Mouse (Mus musculus) ovary, adult 18-20 months (tissue): Measurements from ENCODE around the gene Evx2.

Experiments
- DNase-seq: peaks from one replicate; pipeline ENCODE4 v3.0.0; 2022; ENCODE audit warnings: low spot score, mixed read lengths

Gene Evx2

DNA sequence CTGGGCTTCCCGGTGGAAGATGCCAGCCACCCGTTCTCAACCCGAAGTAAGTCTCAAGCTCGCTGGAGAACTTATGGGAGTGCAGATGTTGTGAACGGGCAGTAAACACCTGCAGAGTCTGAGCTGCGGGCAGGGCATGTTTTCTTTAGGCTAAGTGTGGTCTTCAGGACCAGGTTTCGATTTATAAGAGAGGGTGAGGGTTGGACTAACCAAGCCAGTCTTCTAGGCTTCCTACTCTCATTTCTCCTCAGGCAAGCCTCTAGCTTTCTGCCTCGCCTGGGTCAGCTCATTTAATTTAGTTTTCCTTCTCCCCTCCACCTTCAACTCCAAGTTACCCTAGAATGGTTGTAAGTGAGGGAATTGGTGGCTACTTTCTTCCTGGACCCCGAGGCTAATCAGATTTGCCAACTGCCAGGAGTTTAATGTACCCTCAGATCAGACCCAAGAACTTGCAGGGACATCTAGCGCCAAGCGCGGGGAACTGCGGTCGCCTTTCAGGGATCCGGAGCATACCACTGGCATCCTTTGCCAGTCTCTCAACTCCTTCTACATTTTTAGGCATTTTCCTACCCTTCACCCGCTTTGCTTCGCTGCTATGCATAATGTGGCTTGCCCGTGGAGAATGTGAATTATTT is 4.1 kb upstream of the Evx2 start:
- no peak for DNase-seq

DNA sequence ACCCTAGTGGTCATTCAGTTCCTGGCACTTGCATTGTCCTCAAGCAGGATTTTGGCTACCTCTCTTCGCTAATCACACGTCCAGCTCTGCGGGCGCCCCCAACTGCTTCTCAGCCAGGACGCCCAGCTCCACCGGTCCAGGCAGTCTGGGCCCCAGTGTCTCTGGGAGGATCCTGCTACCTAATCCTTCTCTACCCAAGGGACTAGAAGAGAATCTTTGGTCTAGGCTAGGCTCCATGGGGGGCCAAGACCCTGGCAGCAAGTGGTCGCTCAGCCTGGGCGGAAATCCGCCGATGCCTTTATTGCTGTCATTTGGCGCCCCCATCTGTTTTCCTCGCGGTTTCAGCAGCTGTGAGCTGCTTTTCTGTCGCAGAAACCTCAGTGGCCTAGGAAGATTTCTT is 2.3 kb upstream of the Evx2 start:
- DNase-seq = no peak

DNA sequence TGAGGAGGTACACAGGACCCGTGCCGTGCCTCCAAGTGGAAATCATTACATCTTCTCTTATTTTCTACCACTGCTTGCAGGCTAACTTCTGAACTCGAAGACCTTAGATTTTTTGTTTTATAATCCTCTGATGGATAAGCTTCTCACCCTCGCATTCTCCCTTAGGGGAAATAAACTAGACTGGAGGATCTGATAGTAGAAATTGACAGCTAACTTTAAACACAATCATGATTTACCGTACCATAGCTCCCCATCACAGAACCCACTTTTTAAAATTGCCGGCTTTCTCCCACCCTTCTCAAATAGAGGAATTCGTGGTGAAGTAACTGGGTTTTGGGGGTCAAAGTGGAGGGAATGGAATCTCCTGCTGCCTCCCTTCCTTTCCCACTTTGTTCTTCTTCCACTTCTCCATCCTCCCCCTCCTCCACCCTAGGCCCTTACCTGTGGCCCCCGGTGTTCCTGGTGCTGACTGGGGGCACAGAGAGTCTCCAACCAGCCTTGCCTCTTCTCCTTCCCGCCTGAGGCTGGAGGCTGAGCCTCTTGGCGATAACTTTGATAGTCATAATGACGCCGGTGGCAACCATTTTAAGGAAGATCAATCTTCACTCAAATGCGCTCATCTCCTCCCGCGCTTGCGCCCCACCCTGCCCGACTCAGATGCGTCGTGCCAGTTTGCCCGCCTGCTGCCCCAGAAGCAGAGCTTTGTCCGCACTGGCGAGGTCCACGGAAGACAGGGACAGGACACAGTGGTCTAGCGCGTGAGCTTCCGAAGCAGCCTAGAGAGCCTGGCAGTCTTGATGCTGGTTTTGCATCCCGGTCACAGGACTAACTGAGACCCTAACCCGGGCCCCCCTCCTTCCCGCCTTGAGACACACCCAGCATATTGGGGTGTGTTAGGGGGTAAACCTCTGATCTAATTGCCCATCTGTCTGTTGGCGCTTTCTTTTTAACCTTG is 1.3 kb upstream of the Evx2 start:
- DNase-seq = no peak

DNA sequence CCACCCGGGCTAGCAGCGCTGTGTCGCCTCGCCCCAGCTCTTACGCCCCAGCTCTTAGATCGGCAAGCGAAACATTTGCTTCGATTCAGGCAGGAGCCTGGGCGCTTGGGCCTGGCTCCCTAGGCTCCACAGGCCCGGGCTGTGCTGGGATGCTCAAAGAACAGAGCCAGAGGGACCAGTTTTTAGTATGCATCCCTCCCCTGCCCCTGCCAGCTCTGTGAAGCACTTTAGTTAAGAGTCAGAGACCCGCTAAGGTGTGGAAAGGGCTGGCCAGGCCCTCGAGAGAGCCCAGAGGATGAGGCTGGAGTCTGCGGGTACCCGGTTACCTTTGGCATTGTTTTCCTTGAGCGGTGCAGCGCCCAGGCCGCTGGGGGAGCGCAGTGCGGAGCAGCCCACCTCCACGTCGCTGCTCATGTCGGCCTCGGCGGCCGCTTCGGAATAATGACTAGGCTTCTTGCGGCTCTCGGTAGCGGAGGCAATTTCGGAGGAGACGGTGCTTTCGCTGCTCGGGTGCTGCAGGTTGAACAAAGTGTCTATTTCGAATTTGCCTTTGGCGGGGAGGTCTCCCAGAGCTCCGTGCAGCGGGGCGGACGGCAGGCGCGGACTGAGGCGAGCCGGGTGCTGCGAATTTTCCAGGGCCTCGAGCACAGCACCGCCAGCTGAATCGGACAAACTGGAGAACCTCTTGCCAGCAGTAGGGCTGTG is 538 bp downstream of the Evx2 start:
- DNase-seq = no peak

DNA sequence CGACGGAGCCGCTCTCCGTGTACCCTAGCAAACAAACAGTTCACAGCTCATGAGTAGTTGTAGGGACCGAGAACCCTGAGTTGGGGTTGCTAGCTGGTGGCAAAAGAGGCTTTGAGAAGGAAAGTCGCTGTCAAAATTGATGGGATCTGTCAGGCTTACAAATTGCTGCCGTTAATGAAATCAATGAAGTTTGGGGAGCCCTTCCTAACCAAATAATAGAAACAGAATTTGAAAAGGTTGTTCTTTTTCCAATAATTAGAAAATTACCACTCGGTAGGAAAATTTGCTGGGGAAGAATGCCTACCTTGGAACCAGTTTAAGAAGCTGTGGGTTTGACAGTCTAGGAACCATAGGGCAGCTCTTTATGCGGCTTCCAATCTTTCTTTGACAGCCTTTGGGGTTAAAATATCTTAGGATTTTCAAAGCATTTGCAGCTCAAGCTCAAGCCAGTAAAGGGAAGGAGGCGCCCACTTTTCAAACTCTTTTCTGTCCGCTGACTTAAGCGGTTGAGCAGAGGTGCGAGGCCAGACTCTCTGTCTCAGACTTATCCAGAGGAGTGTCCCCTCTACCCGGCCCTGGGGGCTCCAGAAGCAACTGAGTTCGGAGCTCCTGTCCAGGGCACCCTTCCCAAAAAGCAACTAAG is 1.2 kb downstream of the Evx2 start:
- no peak for DNase-seq

DNA sequence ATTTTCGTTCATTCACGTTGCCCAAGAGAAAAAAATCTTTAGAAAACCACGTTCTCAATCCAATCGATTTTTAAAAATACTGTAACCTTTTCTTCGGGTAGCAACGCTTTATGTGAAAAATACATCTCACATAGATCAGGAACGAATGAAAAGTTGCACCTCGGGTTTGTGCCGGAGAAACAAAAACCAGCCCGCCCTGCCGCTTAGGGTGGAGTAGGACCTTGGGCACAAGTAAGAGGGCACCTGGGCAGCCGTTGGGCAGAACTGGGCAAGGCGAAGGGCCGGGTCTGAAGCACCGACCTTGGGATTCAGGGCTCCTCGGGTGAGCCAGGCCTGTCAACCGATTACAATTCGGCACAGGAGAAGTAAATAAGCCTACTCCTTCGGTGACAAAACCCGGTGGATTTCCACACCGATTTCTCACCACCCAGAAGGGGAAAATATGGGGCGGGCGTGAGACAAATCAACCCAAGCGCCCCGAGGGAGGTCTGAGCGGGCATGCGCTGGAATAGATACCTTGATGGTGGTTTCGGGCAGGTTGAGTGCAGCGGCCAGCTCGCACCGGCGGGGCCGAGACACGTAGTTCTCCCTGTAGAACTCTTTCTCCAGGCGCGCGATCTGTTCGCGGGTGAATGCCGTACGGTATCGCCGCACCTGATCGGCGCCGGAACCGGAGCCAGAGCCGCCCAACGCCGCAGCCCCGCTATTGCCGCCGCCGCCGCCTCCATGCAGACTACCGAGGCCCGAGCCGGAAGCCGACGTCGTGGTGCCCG is 1.9 kb downstream of the Evx2 start:
- DNase-seq = no peak

DNA sequence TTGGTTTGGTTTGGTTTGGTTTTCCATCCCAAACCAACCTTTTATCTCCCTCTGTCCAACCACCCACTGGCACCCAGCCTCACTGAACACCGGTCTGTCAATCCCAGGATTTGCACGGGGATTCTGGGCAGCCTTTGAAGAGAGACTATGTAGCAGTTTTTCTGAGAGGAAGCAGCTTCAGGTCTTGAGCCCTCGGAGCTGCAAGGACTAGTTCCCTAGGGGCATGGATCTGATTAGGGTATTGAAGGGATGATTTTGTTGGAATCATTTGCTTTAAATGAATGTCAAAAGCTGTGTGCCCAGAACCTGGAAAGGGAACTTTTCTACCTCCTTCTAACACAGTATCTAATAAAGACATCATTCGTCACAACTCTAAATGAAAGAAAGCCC is 2.7 kb downstream of the Evx2 start:
- DNase-seq = no peak

DNA sequence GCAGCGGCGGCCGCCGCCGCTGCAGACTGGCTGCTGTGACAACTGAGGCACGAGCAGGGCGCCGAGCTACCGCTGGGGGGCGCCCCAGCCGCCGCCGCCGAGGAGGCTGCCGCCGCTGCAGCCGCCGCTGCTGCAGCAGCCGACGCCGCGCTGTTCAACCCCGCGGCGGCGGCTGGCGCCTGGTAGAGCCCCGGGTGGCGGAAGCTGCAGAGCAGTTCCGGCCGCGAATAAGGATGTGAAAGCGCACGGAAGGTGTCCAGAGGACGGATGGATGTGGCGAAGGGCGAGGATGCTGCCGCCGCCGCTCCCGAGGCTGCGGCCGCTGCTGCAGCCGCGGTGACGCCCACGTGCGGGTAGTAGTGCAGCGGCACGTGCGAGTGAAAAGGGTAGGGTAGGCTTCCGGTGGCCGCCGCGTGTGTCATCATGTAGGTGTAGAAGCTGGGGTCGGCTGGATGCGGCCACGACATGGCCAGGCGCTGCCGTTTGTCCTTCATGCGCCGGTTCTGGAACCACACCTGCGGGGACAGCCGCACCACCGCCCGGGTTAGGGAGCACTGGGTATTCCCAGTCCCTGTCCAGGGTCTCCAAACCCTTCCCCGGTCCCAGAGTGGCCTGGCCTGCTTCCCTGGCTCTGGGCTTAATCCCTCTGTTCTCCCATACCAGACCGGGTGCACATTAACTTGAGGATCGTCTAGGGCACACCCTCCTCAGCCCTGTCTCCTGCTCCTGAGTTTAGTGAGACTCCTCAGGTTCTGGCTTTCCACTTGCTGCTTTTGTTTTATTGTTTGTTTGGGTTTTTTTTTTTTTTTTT is 3.3 kb downstream of the Evx2 start:
- DNase-seq = no peak

DNA sequence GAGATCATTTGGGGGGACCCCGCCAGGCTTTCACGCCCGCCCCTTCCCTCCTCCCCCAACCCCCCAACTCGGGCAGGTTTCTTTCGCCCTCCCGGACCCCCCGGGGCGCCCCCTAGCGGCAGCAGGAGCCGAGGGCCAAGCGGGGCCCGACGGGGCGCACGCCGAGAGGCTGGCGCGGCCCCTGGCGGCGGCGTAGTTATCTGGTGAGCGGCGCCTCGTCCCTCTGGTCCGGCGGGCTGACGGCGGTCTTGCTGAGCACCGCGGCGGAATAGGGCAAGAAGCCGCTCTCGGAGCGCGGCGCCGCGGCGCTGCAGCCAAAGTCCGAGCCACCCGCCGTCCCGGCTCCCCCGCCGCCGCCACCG is 4.0 kb downstream of the Evx2 start:
- DNase-seq = no peak

DNA sequence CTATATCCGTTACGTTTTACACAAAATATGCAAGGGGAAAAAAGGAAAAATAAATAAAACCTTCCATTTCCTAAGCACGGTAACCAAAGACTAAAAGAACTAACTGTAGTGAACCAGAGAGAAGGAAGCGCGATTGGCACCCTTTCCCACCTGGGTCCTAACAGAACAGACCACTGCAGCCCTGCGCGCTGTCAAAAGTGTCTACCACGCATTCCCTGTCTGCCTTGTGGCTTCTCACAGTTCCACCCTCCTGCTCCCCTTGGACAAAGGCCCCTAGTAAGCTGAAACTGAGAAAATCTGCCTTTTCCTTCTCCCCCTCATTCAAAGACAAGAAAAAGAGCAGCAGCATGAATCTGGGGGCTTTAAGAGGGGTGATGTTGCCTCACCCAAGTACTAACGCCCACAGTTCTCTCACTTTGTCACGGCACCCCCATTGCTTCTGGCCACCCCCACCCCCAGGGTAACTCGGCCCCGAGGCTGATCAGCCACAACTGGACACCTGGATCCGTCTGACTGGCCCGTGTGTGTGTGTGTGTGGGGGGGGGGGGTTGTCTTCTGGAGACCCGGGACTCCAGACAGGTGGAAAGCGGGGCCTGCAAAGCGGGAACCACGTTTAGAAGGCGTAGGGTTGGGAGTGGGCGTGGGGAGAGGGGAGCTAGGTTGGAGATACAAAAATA is 4.5 kb downstream of the Evx2 start:
- no peak for DNase-seq

DNA sequence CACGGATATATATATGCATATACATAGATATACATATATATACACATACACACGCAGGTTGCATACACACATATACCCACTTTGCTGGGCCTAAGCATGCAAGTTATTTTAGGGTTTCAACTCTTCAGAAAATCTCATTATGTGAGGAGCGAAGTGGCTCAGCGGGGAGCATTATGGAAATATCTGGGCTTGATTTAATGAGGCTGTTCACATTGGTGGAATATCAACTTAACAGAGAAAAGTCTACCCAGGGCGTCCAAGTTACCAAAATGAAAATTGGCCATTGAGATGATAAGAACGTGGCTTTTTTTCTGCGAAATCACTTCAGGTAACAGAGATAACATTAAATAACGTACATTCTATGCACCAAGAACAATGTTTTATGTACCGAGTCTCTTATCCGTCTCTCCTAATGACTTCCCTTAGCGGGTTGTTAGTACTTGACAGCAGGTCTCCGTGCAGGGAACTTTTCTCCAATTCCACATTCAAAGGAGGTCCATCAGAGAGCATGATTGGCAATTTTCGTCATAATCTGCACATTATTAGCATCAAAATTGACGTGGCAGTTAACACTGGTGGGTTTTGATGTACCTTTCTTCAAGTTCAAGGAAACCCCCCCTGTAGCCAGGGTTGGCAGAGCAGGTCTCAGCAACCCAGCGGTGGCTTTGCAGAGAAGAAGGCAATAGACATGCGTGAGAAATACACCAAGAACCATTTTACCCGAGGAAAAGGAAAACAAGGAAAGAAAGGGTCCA is 5.4 kb downstream of the Evx2 start:
- no peak for DNase-seq

DNA sequence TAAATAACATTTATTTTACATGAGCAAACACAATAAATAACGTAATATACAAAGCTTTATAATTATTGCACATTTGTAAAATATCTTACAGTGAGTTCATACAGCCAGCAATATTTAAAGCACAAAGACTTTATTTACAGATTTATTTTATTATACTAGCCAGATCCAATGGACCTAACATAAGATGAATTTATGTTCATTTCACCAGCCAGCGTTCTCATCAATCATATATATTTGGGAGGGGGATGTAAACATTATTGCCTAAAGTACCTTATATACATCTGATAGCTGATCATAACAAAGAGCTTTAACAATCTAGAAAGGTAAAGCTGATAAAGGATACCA is 6.4 kb downstream of the Evx2 start:
- no peak for DNase-seq

DNA sequence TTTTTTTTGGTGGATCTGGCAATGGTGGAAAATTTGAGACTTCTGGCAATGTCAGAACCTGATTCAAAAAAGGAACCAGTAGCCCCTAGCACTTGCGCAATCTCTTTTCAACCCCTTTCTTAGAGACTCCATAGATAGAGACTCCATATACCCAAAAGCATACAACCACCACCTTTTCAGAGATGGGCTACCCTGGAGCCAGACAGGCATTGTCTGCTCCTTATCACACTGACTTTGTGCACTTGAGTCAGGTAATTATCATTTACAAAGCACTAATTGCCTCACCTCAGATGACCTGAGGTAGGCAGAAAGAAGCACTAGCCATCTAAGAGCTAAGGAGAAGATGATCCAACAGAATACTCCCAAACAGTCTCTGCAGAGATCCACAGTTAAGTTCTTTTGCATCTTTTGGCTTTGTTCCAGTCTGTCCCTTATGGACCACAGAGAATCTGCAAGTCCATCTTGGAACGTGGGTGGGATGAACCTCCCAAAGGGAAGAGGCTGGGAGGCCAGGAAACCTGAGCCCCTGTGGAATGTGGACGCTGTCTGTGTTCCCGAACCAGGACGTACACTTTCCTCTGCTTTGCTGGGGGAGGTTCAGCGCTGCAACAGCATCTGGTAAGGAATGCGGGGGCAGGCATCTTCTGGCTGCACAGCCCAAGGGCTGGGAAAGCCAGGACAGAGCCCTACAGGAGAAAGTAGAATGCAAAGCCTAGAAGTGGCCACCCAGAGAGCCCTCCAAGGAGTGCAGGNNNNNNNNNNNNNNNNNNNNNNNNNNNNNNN is 12.1 kb downstream of the Evx2 start:
- no peak for DNase-seq

DNA sequence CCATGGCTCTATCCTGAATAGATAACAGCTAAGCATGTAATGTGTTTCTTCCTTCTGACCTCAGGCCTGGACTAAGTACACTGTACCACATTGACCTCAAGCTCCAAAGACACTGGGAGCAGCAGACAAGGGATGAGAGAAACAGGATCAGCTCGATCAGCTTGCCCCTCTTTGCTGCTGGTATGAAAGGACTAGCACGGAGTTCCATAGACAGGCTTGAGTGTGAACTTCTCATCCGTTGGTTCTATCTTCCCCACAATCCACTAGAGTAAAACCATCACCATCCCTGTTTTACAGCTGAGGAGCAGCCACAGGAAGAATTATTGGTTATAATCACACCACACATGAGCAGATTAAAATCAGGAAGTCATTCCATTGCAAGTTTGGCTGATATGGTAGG is 13.7 kb downstream of the Evx2 start:
- DNase-seq = no peak

DNA sequence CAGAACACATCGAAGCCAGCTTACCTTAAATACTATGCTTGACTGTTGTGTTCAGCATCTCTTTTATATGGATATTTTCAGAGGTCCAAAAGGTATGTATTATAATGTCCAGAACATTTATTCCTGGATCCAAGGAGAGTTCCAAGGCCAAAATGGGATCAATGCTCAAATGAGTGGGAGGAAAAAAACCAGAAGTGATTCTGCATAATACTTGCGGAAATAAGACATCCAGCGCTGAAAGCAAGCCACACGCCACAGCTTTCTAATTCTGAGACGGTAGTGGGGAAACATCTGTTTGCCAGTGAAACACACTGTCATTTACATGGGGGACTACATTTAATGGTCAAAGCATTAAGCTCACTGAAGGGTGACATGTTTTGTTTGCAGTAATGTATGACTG is 16.9 kb downstream of the Evx2 start:
- no peak for DNase-seq

DNA sequence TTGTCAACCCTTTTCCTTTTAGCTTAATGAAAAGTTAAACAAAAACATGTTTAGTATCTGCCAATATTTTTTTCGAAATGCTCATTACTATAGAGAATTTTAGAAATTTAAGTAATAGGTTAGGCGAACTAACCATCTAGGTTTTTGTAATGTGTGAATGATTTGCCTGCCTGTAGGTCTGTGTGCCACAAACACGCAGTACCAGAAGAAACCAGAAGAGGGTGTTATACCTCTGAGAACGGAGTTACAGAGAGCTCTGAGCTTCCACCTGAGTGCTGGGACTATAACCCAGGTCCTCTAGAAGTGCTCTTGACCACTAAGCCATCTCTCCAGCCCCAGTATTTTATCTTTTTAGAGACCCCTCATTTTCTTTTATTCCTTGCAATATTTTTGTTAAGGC is 23.9 kb downstream of the Evx2 start:
- DNase-seq = no peak

DNA sequence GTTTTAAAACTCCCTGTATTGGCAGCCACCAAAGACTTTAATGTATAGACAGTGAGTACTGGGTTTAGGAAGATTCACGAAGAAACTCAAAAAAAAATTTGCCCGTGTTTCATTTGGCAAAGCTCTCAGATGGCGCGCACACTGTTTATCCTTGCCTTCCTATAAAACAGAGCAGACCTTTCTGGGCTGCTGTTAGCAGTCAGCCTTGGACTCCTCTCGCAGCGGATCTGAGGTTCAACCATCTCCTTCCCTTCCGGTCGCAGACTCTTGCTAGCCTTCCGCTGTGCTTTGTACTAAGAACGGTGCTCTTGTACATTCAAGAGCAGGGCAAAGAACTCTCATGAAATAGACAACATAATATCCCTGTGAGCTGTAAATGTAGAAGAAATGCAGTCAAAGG is 39.0 kb downstream of the Evx2 start:
- no peak for DNase-seq

DNA sequence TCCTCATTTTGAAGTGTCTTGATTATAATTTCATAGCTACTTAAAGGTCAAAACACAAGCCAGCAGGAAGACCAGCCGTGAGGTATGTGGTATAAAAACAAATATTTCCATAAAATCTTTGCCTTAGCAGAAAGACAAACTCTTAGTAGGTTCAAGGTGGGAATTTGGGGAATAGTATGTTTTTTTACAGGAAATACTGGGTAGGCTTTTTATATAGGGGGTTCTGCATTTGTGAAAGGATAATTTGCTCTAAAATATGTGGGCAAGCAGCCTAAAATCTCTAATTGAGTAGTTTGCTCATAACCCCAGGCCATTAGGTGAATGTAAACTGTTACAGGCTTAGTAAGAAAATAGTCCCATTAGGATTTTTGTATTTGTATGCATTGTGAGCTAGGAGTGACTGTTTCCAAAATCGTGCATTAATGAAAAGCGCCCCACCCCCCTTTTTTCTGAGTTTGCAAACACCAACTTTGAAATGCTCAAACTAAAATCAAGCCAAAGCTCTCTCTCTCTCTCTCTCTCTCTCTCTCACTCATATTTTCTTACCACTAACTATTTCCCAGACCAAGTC is 39.6 kb downstream of the Evx2 start:
- DNase-seq = no peak

DNA sequence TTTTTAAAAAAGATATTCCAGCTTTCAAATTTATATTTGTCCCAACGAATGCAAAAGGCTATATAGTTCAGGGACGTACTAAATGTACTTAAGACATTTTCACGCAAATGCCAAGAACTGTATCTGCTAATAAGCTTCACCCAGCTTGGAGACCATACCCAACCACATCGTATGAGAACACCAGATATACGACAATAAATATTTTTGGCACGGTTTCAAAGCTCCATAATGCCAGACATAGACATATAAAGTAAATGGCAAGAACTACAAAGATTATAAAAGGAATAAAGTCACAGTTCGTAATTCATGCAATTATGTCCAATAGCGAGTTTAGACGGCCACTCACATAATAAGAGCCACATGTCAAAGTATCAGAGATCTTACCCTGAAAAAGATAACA is 41.7 kb downstream of the Evx2 start:
- no peak for DNase-seq
